Mouse (Mus musculus): Measurements from ENCODE around the gene Ube4a.

DNA sequence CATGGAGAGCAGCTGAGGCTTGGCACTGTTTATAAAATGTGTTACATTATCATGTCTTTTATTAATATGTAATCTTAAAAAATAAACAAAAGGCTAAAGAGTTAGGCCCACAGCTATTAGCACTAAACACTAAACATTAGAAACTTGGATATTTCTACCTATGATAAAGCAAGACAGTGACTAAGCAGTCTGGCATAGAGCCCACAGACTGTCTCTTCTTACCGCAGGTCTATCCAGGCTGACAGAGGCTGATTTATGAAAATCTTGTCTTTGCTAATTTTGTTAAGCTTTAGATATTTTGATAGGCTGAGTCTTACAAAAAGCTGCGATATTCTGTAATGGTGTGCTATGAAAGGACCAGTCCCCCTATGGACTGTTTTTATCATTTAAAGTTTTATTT, 27.9 kb upstream of the Ube4a start:
- TF ChIP-seq CTCF (IDR thresholded peaks at IDR 0.05; ENCODE audit: extremely low read depth, insufficient read depth, insufficient read length, insufficient replicate concordance), result no peak
- no peak for TF ChIP-seq POLR2A (IDR thresholded peaks at IDR 0.05; ENCODE audit: low read depth, low read length)
